Mouse (Mus musculus): Measurements from ENCODE around the gene Golph3l. TPM values are rescaled to one million over a fixed set of nuclear protein-coding genes. Genes with fewer than 3 reads are reported as not detected.
"Not testable (repeated sequence)": the region's sequence is repeated elsewhere in the genome, so short reads cannot be mapped to it uniquely, and the experiment has no call there.

Golph3l gene
- polyA plus RNA-seq, 1 experiment from 2014 or later: 40.7 TPM

DNA sequence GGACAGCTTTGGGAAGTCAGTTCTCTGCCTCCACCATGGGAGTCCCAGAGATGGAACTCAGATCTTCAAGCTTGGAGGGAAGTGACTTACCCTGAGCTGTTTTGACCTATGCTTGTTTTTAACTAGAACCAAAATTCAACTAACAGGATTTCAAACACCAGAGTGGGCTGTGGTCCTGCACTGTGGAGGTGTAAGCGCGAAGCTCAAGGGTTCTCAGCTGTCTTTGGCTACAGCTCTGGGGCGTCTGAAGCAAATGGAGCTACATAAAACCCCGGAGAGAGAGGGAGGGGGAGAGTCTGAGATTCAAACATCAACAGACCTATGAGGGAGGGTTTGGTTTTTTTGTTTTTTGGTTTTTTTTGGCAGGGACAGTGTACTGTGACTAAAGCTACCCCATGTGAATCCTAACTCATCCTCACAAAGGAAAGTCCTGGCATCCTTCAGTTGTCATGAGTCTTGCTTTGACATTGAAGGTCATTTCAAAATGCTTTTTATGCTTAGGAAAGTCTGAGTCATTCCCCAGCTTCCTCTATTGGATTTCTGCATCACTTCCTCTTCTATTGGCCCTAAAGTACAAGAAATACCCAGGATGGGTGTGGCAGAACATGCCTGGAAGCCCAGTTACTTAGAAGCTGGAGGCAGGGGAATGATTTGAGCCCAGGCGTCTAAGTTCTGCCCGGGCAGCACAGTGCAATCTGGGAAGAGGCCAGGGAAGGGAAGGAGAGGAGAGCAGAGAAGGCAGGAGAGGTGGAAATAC lies 61.7 kb downstream of the Golph3l start:
- no peak for ATAC-seq
- Histone ChIP-seq H3K4me2 (ENCODE audit: low read length) (no peak overlapping the region), H3K36me3 (ENCODE audit: control insufficient read depth, insufficient read depth, low read length) (no peaks in the 10 kb centered on the region), H3K4me1 (ENCODE audit: control insufficient read depth, insufficient read depth, low read length) (no peaks in the 10 kb centered on the region), H3K4me3 (ENCODE audit: low read depth, low read length) (no peak overlapping the region), H3K27ac (ENCODE audit: low read depth, low read length) (no peak overlapping the region), H3K9me3 (replicated peaks; ENCODE audit: control insufficient read depth, low read length) (no peaks in the 10 kb centered on the region), H3K9ac (ENCODE audit: low read length) (no peak overlapping the region), H3K27me3 (replicated peaks; ENCODE audit: control insufficient read depth, insufficient read depth, low read length) (no peaks in the 10 kb centered on the region)
- no peak for DNase-seq (ENCODE audit: low spot score)
- WGBS: 77% methylated on average over 6 of the region's 6 CpGs

DNA sequence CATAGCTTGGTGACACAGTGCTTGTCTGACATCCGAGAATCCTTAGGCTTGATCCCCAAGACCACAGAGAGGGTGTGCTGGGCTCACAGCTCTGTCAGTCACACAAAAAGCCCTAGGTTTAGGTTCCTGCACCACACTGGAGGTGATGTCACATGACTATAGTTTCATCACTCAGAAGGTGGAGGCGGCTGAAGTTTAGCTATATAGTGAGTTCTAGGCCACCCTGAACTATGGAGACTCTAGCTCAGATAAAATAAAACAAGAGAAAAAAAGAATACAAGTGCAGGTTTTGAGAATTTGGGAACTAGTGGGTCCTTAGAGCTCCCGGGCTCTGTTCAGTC lies 62.3 kb downstream of the Golph3l start:
- ATAC-seq: no peak

DNA sequence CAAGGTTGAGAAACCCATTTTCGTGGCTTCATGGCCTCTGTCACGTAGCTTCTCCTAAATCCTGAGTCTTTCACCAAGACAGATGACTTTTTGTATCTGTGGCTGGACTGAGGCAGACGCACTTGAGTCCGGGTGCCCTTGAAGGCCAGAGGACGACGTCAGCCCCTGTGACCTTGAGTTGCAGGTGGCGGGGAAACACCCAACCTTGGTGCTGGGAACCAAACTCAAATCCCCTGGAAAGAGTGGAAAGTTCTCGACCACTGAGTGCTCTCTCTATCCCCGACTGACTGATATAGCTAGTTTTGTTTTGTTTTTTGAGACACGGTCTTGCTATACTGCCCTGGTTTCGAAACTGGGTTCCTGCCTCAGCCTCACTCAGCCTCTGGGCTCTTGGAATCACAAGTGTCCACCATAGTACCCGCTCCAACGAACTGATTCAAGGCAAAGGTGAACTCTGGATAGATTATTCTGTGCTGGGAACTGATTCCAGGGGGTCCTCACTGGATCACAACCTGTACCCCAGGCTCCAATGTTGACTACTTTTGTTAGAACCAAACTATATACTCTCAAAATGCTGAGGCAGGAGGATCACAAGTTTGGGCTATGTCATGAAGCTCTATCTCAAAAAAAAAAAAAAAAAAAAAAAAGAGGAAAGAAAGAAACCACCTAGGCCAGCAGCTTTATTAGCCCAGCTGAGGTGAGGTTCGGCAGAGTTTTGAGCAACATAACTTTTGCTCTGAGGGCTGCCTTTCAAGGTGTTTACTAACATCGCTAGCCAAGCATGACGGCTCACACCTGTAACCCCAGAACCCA lies 62.9 kb downstream of the Golph3l start:
- DNase-seq (ENCODE audit: low spot score): no peak
- Histone ChIP-seq H3K9me3 (replicated peaks; ENCODE audit: control insufficient read depth, low read length) (no peaks in the 10 kb centered on the region), H3K4me1 (ENCODE audit: control insufficient read depth, insufficient read depth, low read length) (no peaks in the 10 kb centered on the region), H3K4me3 (ENCODE audit: low read depth, low read length) (no peak overlapping the region), H3K4me2 (ENCODE audit: low read length) (no peak overlapping the region), H3K27me3 (replicated peaks; ENCODE audit: control insufficient read depth, insufficient read depth, low read length) (no peaks in the 10 kb centered on the region), H3K36me3 (ENCODE audit: control insufficient read depth, insufficient read depth, low read length) (no peaks in the 10 kb centered on the region), H3K27ac (ENCODE audit: low read depth, low read length) (no peak overlapping the region), H3K9ac (ENCODE audit: low read length) (no peak overlapping the region)
- whole genome bisulfite sequencing: 90% methylated on average over 16 of the region's 16 CpGs
- ATAC-seq: no peak

More for the DNA sequence above, 62.3 kb downstream of the Golph3l start:
- Histone ChIP-seq H3K36me3 (ENCODE audit: control insufficient read depth, insufficient read depth, low read length) (no peaks in the 10 kb centered on the region), H3K27ac (ENCODE audit: low read depth, low read length) (no peak overlapping the region), H3K4me1 (ENCODE audit: control insufficient read depth, insufficient read depth, low read length) (no peaks in the 10 kb centered on the region), H3K9ac (ENCODE audit: low read length) (no peak overlapping the region), H3K4me2 (ENCODE audit: low read length) (no peak overlapping the region), H3K9me3 (replicated peaks; ENCODE audit: control insufficient read depth, low read length) (no peaks in the 10 kb centered on the region), H3K27me3 (replicated peaks; ENCODE audit: control insufficient read depth, insufficient read depth, low read length) (no peaks in the 10 kb centered on the region), H3K4me3 (ENCODE audit: low read depth, low read length) (no peak overlapping the region)
- no peak for DNase-seq (ENCODE audit: low spot score)
- 83% methylated on average over 3 of the region's 3 CpGs for WGBS

DNA sequence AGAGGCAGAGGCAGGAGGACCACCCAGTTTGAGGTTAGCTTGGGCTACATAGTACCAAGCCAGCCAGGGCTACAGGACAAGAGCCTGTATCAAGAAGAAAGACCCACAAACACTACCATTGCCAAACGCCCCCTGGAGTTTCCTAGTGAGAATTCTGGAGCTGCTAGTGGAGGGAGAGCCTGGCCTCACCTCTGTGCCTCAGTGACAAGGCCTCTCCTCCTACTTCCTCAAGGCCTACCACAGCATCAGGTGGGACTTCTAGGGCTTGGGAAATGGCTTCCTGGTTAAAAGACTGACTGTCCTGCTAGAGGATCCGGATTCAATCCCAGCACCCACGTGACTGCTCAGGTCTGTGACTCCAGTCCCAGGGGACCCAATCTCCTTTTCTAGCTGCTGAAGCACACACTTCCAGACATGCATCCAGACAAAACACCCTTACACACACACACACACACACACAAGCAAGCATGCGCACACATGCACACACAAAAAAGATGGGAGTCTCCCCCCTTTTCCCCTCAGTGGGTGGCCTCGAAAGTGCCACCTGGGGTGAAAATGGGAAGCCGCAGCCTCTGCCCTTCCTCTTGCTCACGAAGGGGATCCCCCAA lies 63.6 kb downstream of the Golph3l start:
- no peak overlapping the region for H3K4me2 ChIP-seq (ENCODE audit: low read length)
- ATAC-seq: no peak
- no peaks in the 10 kb centered on the region for H3K36me3 ChIP-seq (ENCODE audit: control insufficient read depth, insufficient read depth, low read length)
- H3K9me3 ChIP-seq (replicated peaks; ENCODE audit: control insufficient read depth, low read length): no peaks in the 10 kb centered on the region
- no peak overlapping the region for H3K27ac ChIP-seq (ENCODE audit: low read depth, low read length)
- H3K27me3 ChIP-seq (replicated peaks; ENCODE audit: control insufficient read depth, insufficient read depth, low read length): no peaks in the 10 kb centered on the region
- whole genome bisulfite sequencing: 57% methylated on average over 7 of the region's 7 CpGs
- H3K9ac ChIP-seq (ENCODE audit: low read length): no peak overlapping the region
- no peaks in the 10 kb centered on the region for H3K4me1 ChIP-seq (ENCODE audit: control insufficient read depth, insufficient read depth, low read length)
- no peak overlapping the region for H3K4me3 ChIP-seq (ENCODE audit: low read depth, low read length)
- DNase-seq (ENCODE audit: low spot score): no peak

DNA sequence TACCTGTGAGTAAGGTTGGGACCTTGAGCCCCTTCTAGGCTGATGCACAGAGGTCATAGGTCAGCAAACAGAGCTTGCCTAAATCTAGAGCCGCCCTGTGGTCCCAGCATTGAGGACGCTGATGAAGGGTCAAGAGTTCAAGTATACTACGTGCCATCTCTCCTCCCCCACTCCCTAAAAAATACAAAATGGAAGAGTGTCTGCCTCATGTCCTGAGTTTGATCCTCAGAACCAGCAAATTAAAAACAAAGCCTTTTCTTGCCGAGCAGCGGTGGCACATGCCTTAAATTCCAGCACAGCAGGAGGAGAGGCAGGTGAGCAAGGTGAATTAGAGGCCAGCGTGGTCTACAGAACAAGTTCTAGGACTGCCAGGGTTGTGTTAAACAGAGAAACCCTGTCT lies 64.1 kb downstream of the Golph3l start:
- no peaks in the 10 kb centered on the region for H3K9me3 ChIP-seq (replicated peaks; ENCODE audit: control insufficient read depth, low read length)
- ATAC-seq (no peak), DNase-seq (ENCODE audit: low spot score) (no peak)
- H3K36me3 ChIP-seq (ENCODE audit: control insufficient read depth, insufficient read depth, low read length): no peaks in the 10 kb centered on the region
- no peaks in the 10 kb centered on the region for H3K27me3 ChIP-seq (replicated peaks; ENCODE audit: control insufficient read depth, insufficient read depth, low read length)
- H3K9ac ChIP-seq (ENCODE audit: low read length): no peak overlapping the region
- no peak overlapping the region for H3K27ac ChIP-seq (ENCODE audit: low read depth, low read length)
- H3K4me1 ChIP-seq (ENCODE audit: control insufficient read depth, insufficient read depth, low read length): 0 out of 2 replicates have a peak, but pooled peaks cover 2% of the 10 kb centered on the region
- 19% methylated on average over 6 of the region's 6 CpGs for WGBS
- H3K4me3 ChIP-seq (ENCODE audit: low read depth, low read length): no peak overlapping the region
- no peak overlapping the region for H3K4me2 ChIP-seq (ENCODE audit: low read length)

DNA sequence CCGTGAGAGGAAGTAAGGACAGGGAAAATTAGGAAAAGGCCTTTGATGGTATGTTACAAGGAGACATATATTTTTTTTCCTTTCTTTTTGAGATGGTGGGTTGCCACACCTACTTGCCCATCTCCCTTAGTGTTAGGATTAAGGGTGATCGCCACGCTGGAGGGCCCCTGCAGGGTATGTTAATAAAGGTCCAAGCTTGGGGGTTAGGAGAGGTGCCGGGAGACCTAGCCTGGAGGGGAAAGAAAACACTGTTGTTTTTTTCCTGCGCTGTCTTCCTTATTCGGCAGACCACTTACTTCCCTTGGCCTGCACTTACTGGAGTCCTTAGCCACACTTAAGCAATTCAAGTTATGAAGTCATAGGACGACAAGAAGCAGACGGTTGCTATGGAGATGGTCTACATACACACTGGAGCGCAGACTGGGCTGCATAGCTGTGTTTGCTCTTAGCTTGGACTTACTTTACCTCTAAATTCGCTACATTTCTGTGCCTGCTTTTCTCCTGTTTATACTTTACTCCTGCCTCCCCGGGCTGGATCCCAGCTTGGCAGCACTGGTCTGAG lies 64.8 kb downstream of the Golph3l start:
- Histone ChIP-seq H3K36me3 (ENCODE audit: control insufficient read depth, insufficient read depth, low read length) (no peaks in the 10 kb centered on the region), H3K4me3 (ENCODE audit: low read depth, low read length) (no peak overlapping the region), H3K27me3 (replicated peaks; ENCODE audit: control insufficient read depth, insufficient read depth, low read length) (no peaks in the 10 kb centered on the region), H3K4me1 (ENCODE audit: control insufficient read depth, insufficient read depth, low read length) (0 out of 2 replicates have a peak, but pooled peaks cover 2% of the 10 kb centered on the region), H3K9ac (ENCODE audit: low read length) (no peak overlapping the region), H3K4me2 (ENCODE audit: low read length) (no peak overlapping the region), H3K9me3 (replicated peaks; ENCODE audit: control insufficient read depth, low read length) (no peaks in the 10 kb centered on the region), H3K27ac (ENCODE audit: low read depth, low read length) (no peak overlapping the region)
- 30% methylated on average over 11 of the region's 11 CpGs for WGBS
- peak; percentile 33 for DNase-seq (ENCODE audit: low spot score)
- no peak for ATAC-seq

DNA sequence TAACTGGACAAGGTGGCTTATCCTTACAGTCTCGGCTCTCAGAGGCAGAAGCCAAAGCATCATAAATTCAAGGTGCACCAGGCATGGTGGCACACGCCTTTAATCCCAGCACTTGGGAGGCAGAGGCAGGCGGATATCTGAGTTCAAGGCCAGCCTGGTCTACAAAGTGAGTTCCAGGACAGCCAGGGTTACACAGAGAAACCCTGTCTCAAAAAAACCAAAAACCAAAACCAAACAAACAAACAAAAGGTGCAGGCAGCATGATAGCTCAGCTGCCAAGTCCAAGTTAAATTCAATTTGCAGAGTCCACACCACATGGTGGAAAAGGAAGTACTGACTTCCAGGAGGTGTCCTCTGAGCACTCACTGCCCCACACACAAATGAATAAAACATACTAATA lies 65.6 kb downstream of the Golph3l start:
- not testable (repeated sequence) for DNase-seq (ENCODE audit: low spot score); H3K9ac ChIP-seq (ENCODE audit: low read length); H3K4me3 ChIP-seq (ENCODE audit: low read depth, low read length); H3K4me1 ChIP-seq (ENCODE audit: control insufficient read depth, insufficient read depth, low read length); H3K27ac ChIP-seq (ENCODE audit: low read depth, low read length); ATAC-seq; H3K4me2 ChIP-seq (ENCODE audit: low read length); H3K36me3 ChIP-seq (ENCODE audit: control insufficient read depth, insufficient read depth, low read length); H3K27me3 ChIP-seq (replicated peaks; ENCODE audit: control insufficient read depth, insufficient read depth, low read length); H3K9me3 ChIP-seq (replicated peaks; ENCODE audit: control insufficient read depth, low read length)
- 91% methylated on average over 3 of the region's 3 CpGs for WGBS

DNA sequence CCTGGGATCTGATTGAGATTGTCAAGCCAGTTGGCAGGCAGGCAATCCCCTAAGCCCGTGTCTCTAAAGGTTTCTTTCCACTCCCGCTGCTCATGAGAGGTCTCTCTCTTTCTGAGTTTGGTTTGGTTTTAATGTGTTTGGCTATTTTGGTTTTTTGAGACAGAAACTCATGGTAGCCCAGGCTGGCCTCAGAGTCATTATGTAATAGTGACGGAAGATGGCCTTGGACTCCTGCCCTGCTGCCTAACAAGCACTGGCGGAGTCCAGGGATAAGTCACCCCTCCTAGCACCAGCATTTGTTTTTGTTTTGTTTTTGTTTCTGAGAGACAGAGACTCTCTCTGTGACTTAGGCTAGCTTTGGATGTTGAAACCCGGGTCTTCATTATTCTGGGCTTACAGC lies 66.7 kb downstream of the Golph3l start:
- Histone ChIP-seq H3K27ac (ENCODE audit: low read depth, low read length) (no peak overlapping the region), H3K9me3 (replicated peaks; ENCODE audit: control insufficient read depth, low read length) (no peaks in the 10 kb centered on the region), H3K36me3 (ENCODE audit: control insufficient read depth, insufficient read depth, low read length) (peaks cover 5% of the 10 kb centered on the region), H3K4me1 (ENCODE audit: control insufficient read depth, insufficient read depth, low read length) (peaks cover 4% of the 10 kb centered on the region), H3K27me3 (replicated peaks; ENCODE audit: control insufficient read depth, insufficient read depth, low read length) (no peaks in the 10 kb centered on the region), H3K4me3 (ENCODE audit: low read depth, low read length) (no peak overlapping the region), H3K9ac (ENCODE audit: low read length) (no peak overlapping the region), H3K4me2 (ENCODE audit: low read length) (no peak overlapping the region)
- 87% methylated on average over 5 of the region's 5 CpGs for WGBS
- ATAC-seq (no peak), DNase-seq (ENCODE audit: low spot score) (no peak)

All from forebrain, embryonic 14.5 days (tissue).